Mouse (Mus musculus) lung, postnatal 0 days (tissue): ENCODE results near the gene H2-M10.4.

Source experiments
- CTCF ChIP-seq: IDR thresholded peaks from 2 replicates; pipeline ENCODE4 v1.5.1; 2016; ENCODE audit warnings: antibody characterized with exemption, mild to moderate bottlenecking
- EP300 ChIP-seq: IDR thresholded peaks from 2 replicates; pipeline ENCODE4 v1.6.1; 2016; ENCODE audit warnings: antibody characterized with exemption, mild to moderate bottlenecking, control low read depth

DNA sequence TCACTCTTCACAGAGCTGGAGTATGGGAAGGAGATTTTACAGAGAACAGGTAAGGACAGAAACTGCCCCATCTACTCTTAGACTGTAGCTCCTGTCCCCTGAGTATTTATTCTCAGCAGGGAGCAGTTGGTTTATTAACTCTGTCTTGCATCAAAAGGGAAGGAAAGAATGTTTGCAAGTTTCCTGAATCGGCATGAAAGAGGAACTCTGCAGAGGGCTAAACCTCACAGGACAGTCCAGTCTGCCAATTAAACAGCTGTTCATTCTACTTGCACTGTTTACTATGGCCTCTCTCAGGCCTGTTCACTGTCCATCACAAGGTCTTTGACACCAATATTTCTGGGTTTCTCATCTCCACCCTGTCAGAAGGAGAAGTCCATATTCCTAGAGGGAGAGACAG, 38.3 kb upstream of the H2-M10.4 start:
- TF ChIP-seq CTCF (no peak), EP300 (no peak)
